Mouse (Mus musculus): Measurements from ENCODE around the gene Rcor1. TPM values are rescaled to one million over a fixed set of nuclear protein-coding genes. Genes with fewer than 3 reads are reported as not detected.

The Rcor1 gene
- polyA plus RNA-seq, 1 experiment: 19.1 TPM

- no peak for TF ChIP-seq POLR2A (IDR thresholded peaks at IDR 0.05; ENCODE audit: borderline replicate concordance, extremely low read depth, insufficient read depth, insufficient read length, poor library complexity, severe bottlenecking)
- DNase-seq (ENCODE audit: low read depth): peak; percentile 67
These were observed 95.9 kb downstream of the Rcor1 start for GRCm38 (mm10) chr12:111134791-111135733.

DNA sequence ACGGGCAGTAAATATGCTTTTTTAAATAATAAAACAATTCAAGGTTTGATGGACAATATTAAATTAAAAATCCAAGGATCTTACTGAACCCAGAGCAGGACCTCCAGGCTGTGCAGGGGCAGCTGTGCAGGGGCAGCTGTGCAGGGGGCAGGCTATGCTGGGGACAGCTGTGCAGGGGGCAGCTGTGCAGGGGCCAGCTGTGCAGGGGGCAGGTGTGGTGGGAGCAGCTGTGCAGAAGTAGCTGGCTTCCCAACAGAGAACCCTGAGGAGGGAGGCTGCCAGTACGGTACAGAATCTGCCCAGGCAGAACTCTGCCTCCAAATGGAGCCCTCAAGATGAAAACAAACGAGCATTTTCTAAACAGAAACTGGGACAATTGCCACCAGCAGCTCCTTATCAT is 96.8 kb downstream of the Rcor1 start:
- TF ChIP-seq CTCF (IDR thresholded peaks at IDR 0.05; ENCODE audit: borderline replicate concordance, extremely low read depth, insufficient read depth, insufficient read length) (no peak), POLR2A (IDR thresholded peaks at IDR 0.05; ENCODE audit: borderline replicate concordance, extremely low read depth, insufficient read depth, insufficient read length, poor library complexity, severe bottlenecking) (no peak)
- DNase-seq (ENCODE audit: low read depth): no peak

- no peak for DNase-seq (ENCODE audit: low read depth)
- TF ChIP-seq CTCF (IDR thresholded peaks at IDR 0.05; ENCODE audit: borderline replicate concordance, extremely low read depth, insufficient read depth, insufficient read length): no peak
- TF ChIP-seq POLR2A (IDR thresholded peaks at IDR 0.05; ENCODE audit: borderline replicate concordance, extremely low read depth, insufficient read depth, insufficient read length, poor library complexity, severe bottlenecking): no peak
These were observed 97.9 kb downstream of the Rcor1 start for GRCm38 (mm10) chr12:111137079-111137478.

- peak; percentile 94 for DNase-seq (ENCODE audit: low read depth)
These were observed 103.9 kb downstream of the Rcor1 start for GRCm38 (mm10) chr12:111143005-111143508.

DNA sequence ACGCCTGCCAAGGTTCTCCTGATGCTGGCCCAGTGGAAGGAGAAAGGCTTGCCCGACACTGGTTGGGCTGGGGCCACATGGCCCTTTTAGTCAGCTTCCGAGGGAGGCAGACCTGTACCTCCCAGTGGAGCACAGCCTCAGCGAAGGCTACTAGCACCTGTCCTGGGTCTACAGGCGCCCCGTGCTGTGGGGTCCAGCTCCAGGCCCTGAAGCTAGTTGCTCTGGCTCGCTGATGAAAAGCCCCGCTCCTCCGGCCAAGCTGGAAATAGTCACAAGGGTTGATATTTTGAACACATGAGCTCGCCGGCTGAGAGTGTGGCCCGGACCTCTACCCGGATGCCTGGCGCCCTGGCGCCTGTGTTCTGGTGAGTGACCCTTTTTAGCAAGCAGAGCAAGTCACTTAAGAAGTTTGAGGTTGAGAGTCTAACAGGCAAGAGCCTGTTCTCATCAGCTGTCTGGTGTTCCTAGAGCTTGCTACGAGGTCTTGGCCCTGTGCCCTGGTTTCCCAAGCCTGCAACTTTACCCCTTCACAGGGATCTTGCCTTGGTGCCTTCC is 104.4 kb downstream of the Rcor1 start:
- DNase-seq (ENCODE audit: low read depth): peak; percentile 66
- no peak for TF ChIP-seq POLR2A (IDR thresholded peaks at IDR 0.05; ENCODE audit: borderline replicate concordance, extremely low read depth, insufficient read depth, insufficient read length, poor library complexity, severe bottlenecking)
- no peak for TF ChIP-seq CTCF (IDR thresholded peaks at IDR 0.05; ENCODE audit: borderline replicate concordance, extremely low read depth, insufficient read depth, insufficient read length)

More at GRCm38 (mm10) chr12:111143005-111143508, 103.9 kb downstream of the Rcor1 start:
- TF ChIP-seq POLR2A (IDR thresholded peaks at IDR 0.05; ENCODE audit: borderline replicate concordance, extremely low read depth, insufficient read depth, insufficient read length, poor library complexity, severe bottlenecking) (no peak), CTCF (IDR thresholded peaks at IDR 0.05; ENCODE audit: borderline replicate concordance, extremely low read depth, insufficient read depth, insufficient read length) (peak; percentile 64)

GRCm38 (mm10) chr12:111144598-111144997 is 105.4 kb downstream of the Rcor1 start:
- DNase-seq (ENCODE audit: low read depth): no peak
- TF ChIP-seq POLR2A (IDR thresholded peaks at IDR 0.05; ENCODE audit: borderline replicate concordance, extremely low read depth, insufficient read depth, insufficient read length, poor library complexity, severe bottlenecking) (no peak), CTCF (IDR thresholded peaks at IDR 0.05; ENCODE audit: borderline replicate concordance, extremely low read depth, insufficient read depth, insufficient read length) (no peak)

GRCm38 (mm10) chr12:111145269-111145668 is 106.1 kb downstream of the Rcor1 start:
- TF ChIP-seq POLR2A (IDR thresholded peaks at IDR 0.05; ENCODE audit: borderline replicate concordance, extremely low read depth, insufficient read depth, insufficient read length, poor library complexity, severe bottlenecking): no peak
- no peak for TF ChIP-seq CTCF (IDR thresholded peaks at IDR 0.05; ENCODE audit: borderline replicate concordance, extremely low read depth, insufficient read depth, insufficient read length)
- peak; percentile 77 for DNase-seq (ENCODE audit: low read depth)

DNA sequence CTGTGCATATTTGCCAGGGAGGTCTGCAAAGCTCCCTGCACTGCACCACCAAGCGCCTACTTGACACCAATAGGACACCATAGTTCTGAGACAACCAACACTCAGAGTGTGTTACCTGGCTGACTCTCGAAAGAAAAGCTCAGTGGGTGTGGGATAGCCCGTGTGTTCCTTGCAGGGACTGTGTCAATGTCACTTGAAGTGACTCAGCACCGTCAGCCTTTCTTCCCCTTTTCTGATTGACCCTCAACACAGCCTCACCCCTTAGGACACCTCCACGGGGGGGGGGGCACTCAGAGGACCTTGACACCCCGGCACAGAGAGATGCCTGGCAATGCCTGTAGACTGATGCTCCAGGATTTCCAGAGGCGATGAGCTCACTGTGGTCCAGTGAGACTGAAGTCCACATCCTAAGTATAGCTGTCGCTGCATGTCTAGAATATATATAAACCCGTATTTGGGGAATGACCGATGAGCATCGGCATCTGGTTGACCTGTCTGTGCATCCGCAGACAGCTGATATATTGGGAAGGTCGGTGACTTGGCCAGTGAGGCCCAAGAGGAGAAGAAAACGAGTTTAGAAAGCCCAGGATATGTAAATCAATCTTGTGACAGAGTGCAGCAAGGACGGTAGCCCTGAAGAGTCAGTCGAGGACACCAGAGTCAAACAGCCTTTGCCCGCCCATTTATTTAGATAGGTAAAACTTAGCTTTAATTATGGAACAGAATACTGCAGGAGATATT is 110.5 kb downstream of the Rcor1 start:
- no peak for DNase-seq (ENCODE audit: low read depth)
- TF ChIP-seq POLR2A (IDR thresholded peaks at IDR 0.05; ENCODE audit: borderline replicate concordance, extremely low read depth, insufficient read depth, insufficient read length, poor library complexity, severe bottlenecking): no peak
- TF ChIP-seq CTCF (IDR thresholded peaks at IDR 0.05; ENCODE audit: borderline replicate concordance, extremely low read depth, insufficient read depth, insufficient read length): no peak

GRCm38 (mm10) chr12:111150236-111150596 is 111.1 kb downstream of the Rcor1 start:
- no peak for DNase-seq (ENCODE audit: low read depth)
- TF ChIP-seq CTCF (IDR thresholded peaks at IDR 0.05; ENCODE audit: borderline replicate concordance, extremely low read depth, insufficient read depth, insufficient read length) (no peak), POLR2A (IDR thresholded peaks at IDR 0.05; ENCODE audit: borderline replicate concordance, extremely low read depth, insufficient read depth, insufficient read length, poor library complexity, severe bottlenecking) (no peak)

GRCm38 (mm10) chr12:111151422-111152156 is 112.4 kb downstream of the Rcor1 start:
- DNase-seq (ENCODE audit: low read depth): no peak
- TF ChIP-seq CTCF (IDR thresholded peaks at IDR 0.05; ENCODE audit: borderline replicate concordance, extremely low read depth, insufficient read depth, insufficient read length) (no peak), POLR2A (IDR thresholded peaks at IDR 0.05; ENCODE audit: borderline replicate concordance, extremely low read depth, insufficient read depth, insufficient read length, poor library complexity, severe bottlenecking) (no peak)
